Mouse (Mus musculus) thymus, adult 2 months (tissue): ENCODE measurements around the gene Chl1.

Experiments used
- CTCF ChIP-seq: fragments of 200-500 bp; IDR thresholded peaks from 2 replicates; pipeline ENCODE4 v1.5.1; 2012; ENCODE audit warnings: mild to moderate bottlenecking, control low read depth, low read length, moderate library complexity, borderline replicate concordance; ENCODE audit not compliant: control insufficient read depth, poor library complexity, insufficient read depth; ENCODE audit errors: extremely low read depth
- POLR2A ChIP-seq: fragments of 200-500 bp; IDR thresholded peaks from 2 replicates; pipeline ENCODE4 v1.6.1; 2012; ENCODE audit warnings: mild to moderate bottlenecking, low read length, control low read depth, moderate library complexity; ENCODE audit not compliant: control insufficient read depth, poor library complexity, insufficient read depth; ENCODE audit errors: extremely low read depth

DNA sequence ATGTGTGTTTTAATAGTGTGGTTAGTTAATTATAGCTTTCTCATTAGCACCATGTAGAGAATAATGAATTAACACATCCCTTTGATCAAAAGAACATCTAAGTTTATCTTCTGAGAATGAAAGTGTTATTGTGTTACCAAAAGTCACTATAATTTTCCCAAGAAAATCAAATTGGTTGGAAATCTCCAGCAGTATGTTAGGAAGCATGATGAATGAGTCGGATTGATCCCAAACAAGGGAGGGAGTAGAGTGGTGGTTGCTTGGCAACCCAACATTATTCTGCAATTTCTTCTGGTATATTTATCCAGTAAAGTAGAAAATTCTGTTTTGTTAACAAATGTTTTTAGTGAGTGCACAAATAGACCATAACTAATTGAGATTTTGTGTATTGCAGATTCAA, 4.4 kb downstream of the Chl1 start:
- TF ChIP-seq POLR2A (no peak), CTCF (no peak)
